Mouse (Mus musculus): ENCODE measurements at regions not wholly inside any gene's neighbourhood (a gene's known extent, or its start where the extent isn't known, plus 50 kb on each side); places are given as distances from the start of the nearest gene placed in this dataset.

DNA sequence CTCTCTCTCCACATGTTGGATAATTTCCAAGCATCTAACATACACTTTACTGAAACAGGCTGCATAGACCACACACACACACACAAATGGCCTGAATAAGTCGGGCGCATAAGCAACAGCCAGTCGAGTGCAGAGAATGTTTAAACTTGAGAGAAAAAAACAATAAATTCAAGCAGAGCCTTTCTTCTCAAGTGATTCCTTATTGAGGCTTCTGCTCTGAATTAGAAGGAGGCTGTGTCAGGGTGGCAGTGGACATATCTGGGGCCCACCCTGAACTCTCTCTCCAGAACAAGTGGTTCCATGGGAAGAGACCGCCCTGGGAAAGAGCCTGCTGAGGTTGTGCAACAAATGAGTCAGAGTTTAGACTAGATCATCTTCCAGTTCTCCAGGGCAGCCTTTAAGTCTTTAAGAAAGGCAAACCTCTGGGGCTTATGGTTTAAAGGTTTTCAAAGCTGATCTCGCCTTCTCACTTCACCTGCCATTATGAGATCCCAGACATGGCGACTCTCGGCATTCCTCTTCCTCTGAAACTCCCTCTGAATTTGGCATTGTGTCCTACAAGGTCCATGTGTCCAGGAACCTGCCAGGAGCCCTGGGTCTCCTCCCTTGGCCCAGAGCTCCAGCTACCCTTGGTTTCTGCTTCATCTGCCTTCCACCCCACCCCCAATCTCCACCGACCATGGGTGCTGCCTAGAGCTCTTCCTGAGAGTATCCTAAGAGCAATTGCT lies 445.3 kb downstream of the Wdr11 start:
- no peak for DNase-seq (ENCODE audit: low read depth, low spot score)

GRCm38 (mm10) chr7:130037573-130037925 lies 445.9 kb downstream of the Wdr11 start:
- no peak for DNase-seq (ENCODE audit: low read depth, low spot score)

DNA sequence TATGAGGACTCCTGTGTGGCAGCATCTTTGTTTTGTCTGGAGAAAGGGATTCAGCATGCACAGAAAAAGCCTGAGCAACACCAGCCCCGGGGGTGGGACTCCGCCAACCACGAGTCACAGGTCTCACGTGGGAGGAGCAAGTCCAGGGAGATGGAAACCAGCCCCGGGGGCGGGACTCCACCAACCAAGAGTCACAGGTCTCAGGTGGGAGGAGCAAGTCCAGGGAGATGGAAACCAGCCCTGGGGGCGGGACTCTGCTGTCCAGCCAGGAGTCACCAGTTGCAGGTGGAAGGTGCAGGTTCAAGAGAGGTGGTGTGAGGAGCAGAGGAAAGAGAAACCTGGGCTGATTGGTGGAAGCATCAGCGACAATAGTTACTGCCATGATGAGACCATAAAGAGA lies 448.9 kb downstream of the Wdr11 start:
- DNase-seq (ENCODE audit: low read depth, low spot score): no peak

DNA sequence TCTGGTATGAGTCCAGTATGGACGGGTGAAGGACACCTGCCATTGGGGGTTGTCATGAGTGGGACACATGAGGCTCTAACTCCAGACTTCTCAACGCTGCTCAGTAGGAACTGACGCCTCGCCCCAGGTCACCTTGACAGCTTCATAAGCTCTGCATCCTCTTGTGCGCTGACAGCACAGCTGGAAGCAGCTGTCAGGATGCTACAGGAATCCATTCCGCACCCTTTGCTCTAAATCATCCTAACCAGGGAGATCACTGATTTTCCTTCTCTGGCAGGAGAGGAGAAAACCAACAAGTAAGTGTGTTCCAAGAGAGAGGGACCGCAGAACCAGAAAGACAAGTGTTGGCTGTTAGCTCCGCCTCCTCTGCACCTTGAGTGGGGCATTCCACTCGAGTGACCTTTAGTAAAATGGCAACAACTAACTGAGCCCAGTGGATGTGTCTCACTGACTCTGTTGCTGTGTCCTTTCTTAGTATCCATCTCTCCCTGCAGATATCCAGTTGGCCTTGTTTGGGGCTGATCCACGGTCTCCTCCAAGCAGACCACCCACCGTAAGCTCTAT lies 449.8 kb downstream of the Wdr11 start:
- no peak for DNase-seq (ENCODE audit: low read depth, low spot score)

- no peak for DNase-seq (ENCODE audit: low read depth, low spot score)
These were observed 450.7 kb downstream of the Wdr11 start for GRCm38 (mm10) chr7:130042296-130042910.

GRCm38 (mm10) chr7:130043397-130044234 lies 452.0 kb downstream of the Wdr11 start:
- DNase-seq (ENCODE audit: low read depth, low spot score): no peak

DNA sequence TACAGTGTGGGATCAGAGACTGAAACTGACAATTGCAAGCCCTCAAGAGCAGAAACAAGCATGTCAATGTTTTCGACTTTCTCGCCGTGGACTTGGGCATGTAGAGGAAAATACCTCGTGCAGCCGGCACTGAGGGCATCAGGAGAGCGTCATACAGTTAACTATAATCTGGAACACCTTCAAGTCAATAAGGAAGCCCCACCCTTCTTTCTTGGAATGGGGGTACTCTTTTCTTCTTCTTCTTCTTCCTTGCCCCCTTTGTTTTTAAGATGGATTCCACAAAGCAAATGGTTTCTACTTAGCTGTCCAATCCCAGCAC lies 452.5 kb downstream of the Wdr11 start:
- DNase-seq (ENCODE audit: low read depth, low spot score): no peak

DNA sequence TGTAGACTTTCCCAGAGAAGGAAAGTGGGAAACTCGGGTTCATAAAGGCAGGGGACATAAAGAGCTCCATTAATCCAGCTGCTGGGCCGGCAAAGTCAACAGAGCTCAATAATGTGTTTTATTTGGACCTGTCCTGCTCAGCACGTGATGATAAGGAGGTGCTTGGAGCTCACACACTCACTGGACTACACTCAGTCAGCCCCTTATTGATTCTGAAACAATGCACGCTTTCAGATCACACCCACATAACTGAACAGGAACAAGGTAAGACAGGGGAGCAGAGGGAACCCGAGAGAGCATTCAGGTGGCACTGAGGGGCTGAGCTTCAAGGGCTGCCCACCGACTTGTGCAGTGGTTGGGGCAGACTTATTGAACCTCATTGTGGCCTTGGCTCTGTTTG lies 452.9 kb downstream of the Wdr11 start:
- no peak for DNase-seq (ENCODE audit: low read depth, low spot score)

DNA sequence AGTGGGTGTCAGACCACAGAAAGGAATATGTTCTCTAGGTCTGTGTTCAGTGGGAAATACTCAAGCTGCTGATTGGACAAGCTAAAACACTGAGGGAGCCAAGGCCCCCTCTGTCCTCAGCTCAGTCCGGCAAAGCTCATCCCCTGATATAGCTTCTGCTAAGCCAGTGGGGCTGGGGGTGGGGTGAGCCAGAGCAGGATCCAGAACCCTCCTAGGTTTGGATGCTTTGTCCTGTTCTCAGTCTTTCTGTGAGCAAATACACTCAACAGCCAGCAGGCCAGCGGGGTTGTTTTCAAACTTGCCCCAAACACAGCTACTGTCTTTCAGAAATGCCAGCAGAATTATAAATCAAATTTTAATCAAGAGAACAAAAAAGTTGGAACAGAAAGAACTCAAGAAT lies 454.4 kb downstream of the Wdr11 start:
- no peak for DNase-seq (ENCODE audit: low read depth, low spot score)

- DNase-seq (ENCODE audit: low read depth, low spot score): no peak
These were observed 455.8 kb downstream of the Wdr11 start for GRCm38 (mm10) chr7:130047293-130048034.

- no peak for DNase-seq (ENCODE audit: low read depth, low spot score)
These were observed 456.6 kb downstream of the Wdr11 start for GRCm38 (mm10) chr7:130048106-130048772.

DNA sequence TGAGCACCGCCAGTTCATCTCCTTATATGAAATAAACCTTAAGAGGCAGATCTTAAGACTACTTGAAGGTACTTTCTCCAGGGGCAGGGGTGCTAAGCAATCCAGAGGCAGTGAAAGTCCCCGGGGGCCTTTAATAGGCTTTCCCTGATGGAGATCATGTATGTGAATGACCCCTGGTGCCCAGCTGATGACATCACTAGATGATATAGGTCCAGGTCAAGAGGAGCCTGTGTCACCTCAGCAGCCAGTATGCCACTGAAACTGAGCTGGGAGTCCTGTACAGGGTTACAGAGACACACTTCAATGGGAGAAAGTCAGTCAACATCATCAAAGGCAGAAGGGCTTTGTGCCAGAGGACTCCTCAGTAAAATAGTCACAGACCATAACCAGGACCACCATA lies 457.8 kb downstream of the Wdr11 start:
- no peak for DNase-seq (ENCODE audit: low read depth, low spot score)

DNA sequence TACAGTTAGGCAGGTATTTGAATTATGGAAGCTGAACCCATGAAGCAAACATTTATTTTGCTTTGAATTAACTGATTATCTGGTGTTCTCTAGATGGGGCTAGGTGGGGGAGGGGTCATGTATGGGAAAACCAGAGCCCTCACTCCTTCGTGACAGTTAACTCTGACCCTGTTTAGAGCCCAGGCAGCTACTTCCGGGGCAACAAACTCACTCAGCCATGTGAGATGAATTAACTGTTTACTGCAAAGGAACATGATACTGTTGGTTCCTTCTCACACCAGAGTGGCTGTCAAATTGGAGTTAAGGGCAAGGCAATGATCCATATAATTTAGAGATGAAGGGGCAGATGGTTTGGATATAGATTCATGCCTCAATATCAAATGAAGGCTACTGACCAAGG lies 458.5 kb downstream of the Wdr11 start:
- DNase-seq (ENCODE audit: low read depth, low spot score): no peak

GRCm38 (mm10) chr7:130052376-130052775 lies 460.7 kb downstream of the Wdr11 start:
- no peak for DNase-seq (ENCODE audit: low read depth, low spot score)

DNA sequence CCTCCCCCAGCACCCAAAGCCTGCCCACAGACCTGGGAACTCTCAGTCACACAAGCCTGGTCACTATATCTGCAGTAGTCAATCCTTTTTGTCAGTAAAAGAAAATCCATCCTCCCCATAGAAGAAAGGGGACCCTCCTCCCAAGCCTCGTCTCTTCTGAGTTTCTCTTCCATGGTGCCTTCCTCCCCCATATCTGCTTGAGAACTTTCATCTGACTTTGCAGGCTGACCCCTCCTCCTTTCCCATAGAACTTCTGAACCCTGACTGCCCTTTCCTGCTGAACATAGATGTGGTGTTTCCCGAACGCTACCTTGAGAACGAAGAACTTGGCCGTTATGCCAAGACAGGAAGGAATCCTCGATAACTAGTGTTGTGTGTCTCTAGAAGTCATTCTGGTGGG lies 462.5 kb downstream of the Ate1 start:
- DNase-seq (ENCODE audit: low read depth, low spot score): no peak

DNA sequence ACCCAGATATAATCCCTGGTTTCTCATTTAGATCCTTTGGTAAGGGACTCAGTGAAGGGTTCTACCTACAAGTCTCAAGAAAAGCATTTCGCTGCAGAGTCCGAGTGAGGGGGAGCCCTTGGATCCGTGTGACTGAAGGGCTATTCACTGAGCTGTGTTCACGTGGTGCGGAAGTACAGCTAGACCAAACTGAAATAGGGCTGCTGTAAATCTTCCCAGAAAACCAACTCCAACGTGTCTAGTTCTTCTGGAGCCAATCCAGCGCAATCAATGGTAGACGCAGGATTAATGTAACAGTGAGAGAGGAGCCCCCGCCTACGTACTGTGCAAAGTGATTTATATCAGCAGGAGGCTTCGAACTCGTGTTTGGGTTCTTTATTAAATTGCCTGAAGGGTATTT lies 461.9 kb downstream of the Ate1 start:
- DNase-seq (ENCODE audit: low read depth, low spot score): no peak

DNA sequence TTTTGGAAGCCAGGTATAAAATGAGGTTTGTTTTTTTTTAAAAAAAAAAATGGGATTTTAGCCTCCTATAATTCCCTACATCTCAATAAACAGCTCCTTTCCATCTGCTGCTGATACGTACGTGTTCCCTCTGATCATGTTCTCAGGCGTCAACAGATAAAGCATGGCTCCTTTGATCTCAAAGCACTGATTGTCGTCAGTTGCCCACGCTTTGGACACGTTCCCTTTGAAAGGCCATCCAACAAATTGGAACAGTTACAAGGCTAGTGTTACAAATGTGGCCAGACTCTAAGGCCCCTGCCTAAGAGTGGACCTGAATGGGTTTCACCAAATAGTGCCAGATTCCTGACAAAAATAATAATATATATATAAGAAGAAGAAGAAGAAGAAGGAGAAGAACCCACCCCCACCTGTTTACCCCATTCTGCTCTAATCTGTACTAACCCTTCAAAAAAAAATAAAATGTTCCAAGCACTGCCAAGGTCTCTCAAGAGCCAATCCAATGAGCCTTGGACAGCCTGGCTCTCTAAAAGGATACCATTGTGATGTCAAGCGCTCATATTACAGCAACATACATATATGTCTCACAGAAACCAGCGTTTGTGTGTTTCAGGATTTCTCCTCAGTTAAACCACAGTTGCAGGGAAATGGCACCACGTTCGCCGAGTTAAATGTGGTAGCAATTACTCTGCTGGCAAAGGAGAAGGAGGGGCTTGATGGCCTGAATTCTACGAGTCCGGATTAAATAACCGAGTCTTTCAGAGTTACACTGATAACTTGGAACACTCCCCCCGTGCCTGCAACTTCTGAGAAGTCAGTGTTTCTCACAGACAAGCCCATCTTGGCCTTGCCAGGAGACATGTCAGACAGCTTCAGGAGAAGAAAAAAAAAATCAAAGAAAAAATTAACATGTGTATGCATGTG lies 460.2 kb downstream of the Ate1 start:
- no peak for DNase-seq (ENCODE audit: low read depth, low spot score)

DNA sequence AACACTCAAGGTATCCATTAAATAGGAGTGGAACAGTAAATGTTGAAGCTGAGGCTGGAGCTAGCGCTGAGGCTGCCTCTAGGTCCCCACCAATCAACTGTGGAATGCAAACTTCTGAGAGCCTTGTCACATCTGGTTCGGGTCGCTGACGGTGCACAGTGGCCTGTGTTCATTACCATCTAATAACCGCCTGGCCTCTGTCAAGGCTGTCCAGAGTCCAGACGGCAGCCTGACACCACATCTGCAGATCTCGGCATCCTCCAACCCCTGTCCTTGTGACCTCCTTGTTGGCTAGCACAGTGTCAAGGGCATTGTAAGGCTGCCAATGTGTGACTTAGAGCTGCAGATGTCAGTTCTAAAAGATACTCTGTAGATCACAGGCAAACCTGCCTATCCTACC lies 455.7 kb downstream of the Ate1 start:
- no peak for DNase-seq (ENCODE audit: low read depth, low spot score)

GRCm38 (mm10) chr7:130068316-130068715 lies 451.9 kb downstream of the Ate1 start:
- DNase-seq (ENCODE audit: low read depth, low spot score): no peak

- no peak for DNase-seq (ENCODE audit: low read depth, low spot score)
These were observed 446.8 kb downstream of the Ate1 start for GRCm38 (mm10) chr7:130073388-130073787.
